Mouse (Mus musculus): ENCODE measurements at regions not wholly inside any gene's neighbourhood (a gene's known extent, or its start where the extent isn't known, plus 50 kb on each side); places are given as distances from the start of the nearest gene placed in this dataset.

DNA sequence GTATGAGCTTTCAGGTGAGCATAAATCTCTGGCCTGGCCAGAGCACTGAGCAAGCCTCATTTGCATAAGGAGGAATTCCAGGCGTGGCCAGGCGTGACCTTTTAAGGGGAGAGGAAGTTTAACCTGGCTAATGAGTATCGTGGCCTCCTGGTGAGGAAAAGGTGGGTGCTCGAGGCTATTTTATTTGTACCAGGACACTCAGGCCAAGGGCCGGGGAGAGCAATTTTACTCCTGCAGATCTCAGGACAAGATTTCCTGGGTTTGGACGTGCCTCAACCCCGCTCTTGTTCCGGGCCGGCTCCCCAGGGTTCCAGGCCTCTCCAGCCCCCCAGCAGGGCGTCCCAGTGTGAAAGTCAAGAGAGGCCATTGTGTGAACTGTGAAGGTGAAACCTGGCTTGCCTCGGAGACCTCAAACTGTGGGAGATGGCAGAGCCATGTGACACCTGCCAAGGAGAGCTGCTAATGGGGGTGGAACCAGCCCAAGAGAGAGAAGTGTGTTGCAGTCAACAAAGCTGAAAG, 54.3 kb upstream of the Hs6st1 start:
- no peak for DNase-seq (ENCODE audit: low spot score)

DNA sequence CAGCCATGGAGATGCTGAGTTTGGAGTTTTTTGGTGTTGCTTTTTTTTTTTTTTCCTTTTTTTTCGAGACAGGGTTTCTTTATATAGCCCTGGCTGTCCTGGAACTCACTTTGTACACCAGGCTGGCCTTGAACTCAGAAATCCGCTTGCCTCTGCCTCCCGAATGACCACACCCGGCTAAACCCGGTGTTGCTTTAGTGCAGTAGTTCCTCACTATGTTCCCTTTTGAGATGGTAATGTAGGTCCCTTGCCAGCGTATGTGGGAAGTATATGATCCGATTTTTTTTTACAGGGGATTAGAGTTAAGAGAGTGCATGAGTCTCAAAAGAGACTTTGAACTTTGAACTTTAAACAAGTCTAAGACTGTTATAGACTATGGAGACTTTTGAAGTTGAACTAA, 53.8 kb upstream of the Hs6st1 start:
- DNase-seq (ENCODE audit: low spot score) = no peak

DNA sequence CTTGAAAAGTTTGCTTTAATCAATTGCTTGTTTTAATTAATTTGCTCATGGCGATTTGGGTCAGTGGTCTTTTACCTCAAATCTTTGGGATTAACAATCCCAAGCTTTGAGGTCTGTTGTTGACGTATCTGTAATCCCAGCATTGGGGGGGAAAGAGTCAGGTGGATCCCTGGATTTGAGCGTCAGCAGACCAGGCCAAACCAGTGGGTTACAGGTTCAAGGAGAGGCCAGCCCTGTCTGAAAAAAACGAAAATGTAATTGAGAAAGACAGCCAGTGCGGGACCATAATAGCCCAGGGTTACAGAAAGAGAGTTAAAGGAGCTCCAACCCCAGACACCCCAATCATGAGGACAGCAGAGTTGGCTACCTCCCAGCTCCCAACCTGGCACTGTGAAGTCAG, 53.0 kb upstream of the Hs6st1 start:
- DNase-seq (ENCODE audit: low spot score) = no peak

DNA sequence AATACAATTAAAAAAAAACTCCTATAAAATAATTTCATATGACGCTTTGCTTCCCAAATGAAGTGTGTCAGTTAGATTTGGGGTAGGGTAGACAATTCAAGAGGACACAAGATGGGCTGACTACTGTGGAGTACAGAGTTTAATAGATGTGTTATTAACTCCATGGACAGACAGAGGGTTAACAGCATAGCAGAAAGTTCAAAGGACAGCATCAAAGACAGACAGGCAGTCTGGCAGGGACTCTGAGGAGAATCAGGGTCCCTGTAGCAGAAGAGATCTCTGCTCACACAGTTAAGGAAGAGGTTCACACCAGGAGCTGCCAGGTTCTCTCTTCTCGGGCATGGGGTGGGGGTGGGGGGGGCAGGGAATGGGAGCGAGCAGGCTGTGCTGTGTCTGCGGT, 51.6 kb upstream of the Hs6st1 start:
- DNase-seq (ENCODE audit: low spot score) = no peak

DNA sequence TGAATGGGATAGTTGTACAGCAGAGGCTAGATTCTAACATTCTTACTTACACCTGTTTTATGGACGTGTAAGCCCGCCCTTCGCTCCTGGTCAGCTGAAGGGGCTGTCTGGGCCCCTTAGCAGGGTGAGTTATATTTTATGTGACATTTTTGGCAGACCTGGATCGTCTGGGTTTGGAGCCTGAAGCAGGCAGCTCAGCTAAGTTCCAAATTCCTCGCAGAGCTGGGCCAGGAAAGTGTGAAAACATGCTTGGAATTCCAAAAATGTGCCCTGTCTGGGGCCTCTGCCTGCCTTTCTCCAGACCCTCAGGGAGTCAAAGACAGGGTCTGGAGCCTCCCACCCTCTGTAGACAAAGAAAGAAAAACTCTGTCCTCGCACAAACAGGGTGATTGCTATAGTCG, 51.1 kb upstream of the Hs6st1 start:
- DNase-seq (ENCODE audit: low spot score) = no peak

DNA sequence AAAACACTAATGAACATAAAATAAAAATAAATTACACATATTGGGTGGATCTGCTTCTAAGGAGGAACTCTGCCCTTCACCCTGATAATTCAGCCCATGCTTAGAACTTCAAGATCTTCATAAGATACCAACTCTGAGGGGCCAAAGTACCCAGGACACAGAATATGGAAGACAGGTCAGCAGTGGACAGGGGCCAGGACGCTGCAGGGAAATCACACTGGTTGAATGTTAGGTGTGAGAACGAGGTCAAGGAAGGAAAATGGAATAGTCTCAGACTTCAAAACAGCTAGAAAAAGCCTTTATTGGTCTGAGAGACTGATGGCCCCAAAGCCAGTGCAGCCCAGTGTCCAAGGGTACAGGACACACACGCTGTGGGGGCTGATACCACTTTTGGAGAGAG, 50.5 kb upstream of the Hs6st1 start:
- no peak for DNase-seq (ENCODE audit: low spot score)
